Mouse (Mus musculus) midbrain, embryonic 10.5 days (tissue): Measurements from ENCODE around the gene Dnah11. TPM values are rescaled to one million over a fixed set of nuclear protein-coding genes. Genes with fewer than 3 reads are reported as not detected.

Experiments
- DNase-seq: peaks from one replicate; pipeline ENCODE4 v3.0.0-alpha.2; 2017; ENCODE audit warnings: low spot score
- H3K27ac ChIP-seq: fragments of 300-500 bp; sonication (generic); replicated peaks from 2 replicates; pipeline ENCODE4 v1.5.1; 2016; ENCODE audit warnings: mild to moderate bottlenecking
- H3K27me3 ChIP-seq: fragments of 300-500 bp; sonication (generic); 2 replicates; pipeline ENCODE4 v1.6.1; 2016; ENCODE audit warnings: low read depth, mild to moderate bottlenecking; ENCODE audit not compliant: poor library complexity, severe bottlenecking
- H3K36me3 ChIP-seq: fragments of 300-500 bp; sonication (generic); 2 replicates; pipeline ENCODE4 v1.6.1; 2016; ENCODE audit warnings: mild to moderate bottlenecking, moderate library complexity
- H3K4me1 ChIP-seq: fragments of 300-500 bp; sonication (generic); 2 replicates; pipeline ENCODE4 v1.6.1; 2016
- H3K4me3 ChIP-seq: fragments of 300-500 bp; sonication (generic); 2 replicates; pipeline ENCODE4 v1.5.1; 2016; ENCODE audit warnings: mild to moderate bottlenecking, moderate library complexity
- H3K9me3 ChIP-seq: fragments of 300-500 bp; sonication (generic); replicated peaks from 2 replicates; pipeline ENCODE4 v1.6.1; 2016; ENCODE audit warnings: mild to moderate bottlenecking
- WGBS: fragments of 180-500 bp; shearing (Covaris S2); methylation state at CpG from one replicate; pipeline ENCODE4 v1.1.7; 2016; 5-methylcytosine and 5-hydroxymethylcytosine counted together
- polyA plus RNA-seq: library from polyadenylated mRNA; unstranded; fragments of >200 nt; fragmentation: Nextera tagmentation; extraction: Ambion mirVana; gene quantifications from 2 replicates; pipeline ENCODE4 v1.2.1, GENCODE M21; 2016

Dnah11 gene
- 0.26 and 0.37 TPM in 2 replicates for polyA plus RNA-seq

- peak; percentile 85 for DNase-seq
- H3K4me1 ChIP-seq: peaks cover 12% of the 10 kb centered on the region
- H3K27ac ChIP-seq: no peak within 1 kb of the TSS
- peak within 1 kb of the TSS; percentile 65 for H3K4me3 ChIP-seq
- H3K27me3 ChIP-seq: peaks cover 68% of the 10 kb centered on the region
- H3K36me3 ChIP-seq: no peaks in the 10 kb centered on the region
- no peaks in the 10 kb centered on the region for H3K9me3 ChIP-seq
- under 1% methylated on average over 47 of the region's 47 CpGs for WGBS
Measured at GRCm38 (mm10) chr12:118198386-118199093, at the start of gene Dnah11. Dnah11 (minus strand) TSS chr12:118199043.

GRCm38 (mm10) chr12:118221182-118221581, 22.3 kb upstream of the Dnah11 start:
- no peaks in the 10 kb centered on the region for H3K9me3 ChIP-seq
- H3K4me1 ChIP-seq: no peaks in the 10 kb centered on the region
- H3K27me3 ChIP-seq: no peaks in the 10 kb centered on the region
- DNase-seq: no peak
- H3K36me3 ChIP-seq: no peaks in the 10 kb centered on the region
- H3K4me3 ChIP-seq: no peak overlapping the region
- no peak overlapping the region for H3K27ac ChIP-seq
- WGBS: 79% methylated on average over 3 of the region's 3 CpGs

GRCm38 (mm10) chr12:118220062-118220461, 21.2 kb upstream of the Dnah11 start:
- Histone ChIP-seq H3K9me3 (no peaks in the 10 kb centered on the region), H3K4me1 (no peaks in the 10 kb centered on the region), H3K4me3 (no peak overlapping the region), H3K36me3 (no peaks in the 10 kb centered on the region), H3K27ac (no peak overlapping the region), H3K27me3 (no peaks in the 10 kb centered on the region)
- no peak for DNase-seq

DNA sequence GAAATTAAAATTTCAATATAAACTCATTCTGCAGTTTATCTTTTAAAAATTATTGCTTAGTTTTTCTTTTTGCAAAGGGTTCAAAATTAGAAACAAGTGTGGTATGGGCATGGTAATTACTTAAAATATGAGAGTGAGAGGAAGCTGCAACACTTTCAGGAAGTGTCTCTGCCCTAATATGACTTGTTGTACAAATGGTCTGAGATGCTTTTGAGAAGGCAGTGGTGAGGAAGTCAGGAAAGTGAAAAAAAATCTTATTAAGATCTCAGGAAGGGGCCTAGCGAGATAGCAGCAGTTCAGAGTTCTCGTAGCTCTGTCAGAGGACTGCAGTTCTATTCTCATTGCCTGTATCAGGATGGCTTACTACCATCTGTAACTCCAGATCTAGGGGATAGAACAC, 13.3 kb upstream of the Dnah11 start:
- WGBS: 92% methylated on average over 2 of the region's 2 CpGs
- Histone ChIP-seq H3K27ac (no peak overlapping the region), H3K4me1 (no peaks in the 10 kb centered on the region), H3K27me3 (no peaks in the 10 kb centered on the region), H3K4me3 (no peak overlapping the region), H3K9me3 (no peaks in the 10 kb centered on the region), H3K36me3 (no peaks in the 10 kb centered on the region)
- DNase-seq: no peak

GRCm38 (mm10) chr12:118196583-118196982, 2.3 kb downstream of the Dnah11 start:
- Histone ChIP-seq H3K4me3 (no peak overlapping the region), H3K27ac (no peak overlapping the region), H3K36me3 (no peaks in the 10 kb centered on the region), H3K4me1 (peaks cover 12% of the 10 kb centered on the region), H3K9me3 (no peaks in the 10 kb centered on the region), H3K27me3 (peaks cover 74% of the 10 kb centered on the region)
- no peak for DNase-seq
- 75% methylated on average over 2 of the region's 2 CpGs for WGBS

- 73% methylated on average over 3 of the region's 3 CpGs for WGBS
- Histone ChIP-seq H3K36me3 (no peaks in the 10 kb centered on the region), H3K4me1 (peaks cover 28% of the 10 kb centered on the region), H3K4me3 (no peak overlapping the region), H3K27ac (no peak overlapping the region), H3K27me3 (peaks cover 63% of the 10 kb centered on the region), H3K9me3 (no peaks in the 10 kb centered on the region)
- DNase-seq: no peak
Measured at GRCm38 (mm10) chr12:118189535-118189934, 9.3 kb downstream of the Dnah11 start.

GRCm38 (mm10) chr12:118187663-118188062, 11.2 kb downstream of the Dnah11 start:
- DNase-seq: no peak
- Histone ChIP-seq H3K9me3 (no peaks in the 10 kb centered on the region), H3K36me3 (no peaks in the 10 kb centered on the region), H3K27me3 (peaks cover 52% of the 10 kb centered on the region), H3K27ac (no peak overlapping the region), H3K4me1 (peaks cover 28% of the 10 kb centered on the region), H3K4me3 (no peak overlapping the region)
- WGBS: 35% methylated on average over 2 of the region's 2 CpGs

GRCm38 (mm10) chr12:118186881-118187489, 11.9 kb downstream of the Dnah11 start:
- Histone ChIP-seq H3K9me3 (no peaks in the 10 kb centered on the region), H3K27me3 (peaks cover 52% of the 10 kb centered on the region), H3K4me3 (no peak overlapping the region), H3K27ac (no peak overlapping the region), H3K36me3 (no peaks in the 10 kb centered on the region), H3K4me1 (peaks cover 28% of the 10 kb centered on the region)
- peak; percentile 56 for DNase-seq
- WGBS: 26% methylated on average over 4 of the region's 4 CpGs

DNA sequence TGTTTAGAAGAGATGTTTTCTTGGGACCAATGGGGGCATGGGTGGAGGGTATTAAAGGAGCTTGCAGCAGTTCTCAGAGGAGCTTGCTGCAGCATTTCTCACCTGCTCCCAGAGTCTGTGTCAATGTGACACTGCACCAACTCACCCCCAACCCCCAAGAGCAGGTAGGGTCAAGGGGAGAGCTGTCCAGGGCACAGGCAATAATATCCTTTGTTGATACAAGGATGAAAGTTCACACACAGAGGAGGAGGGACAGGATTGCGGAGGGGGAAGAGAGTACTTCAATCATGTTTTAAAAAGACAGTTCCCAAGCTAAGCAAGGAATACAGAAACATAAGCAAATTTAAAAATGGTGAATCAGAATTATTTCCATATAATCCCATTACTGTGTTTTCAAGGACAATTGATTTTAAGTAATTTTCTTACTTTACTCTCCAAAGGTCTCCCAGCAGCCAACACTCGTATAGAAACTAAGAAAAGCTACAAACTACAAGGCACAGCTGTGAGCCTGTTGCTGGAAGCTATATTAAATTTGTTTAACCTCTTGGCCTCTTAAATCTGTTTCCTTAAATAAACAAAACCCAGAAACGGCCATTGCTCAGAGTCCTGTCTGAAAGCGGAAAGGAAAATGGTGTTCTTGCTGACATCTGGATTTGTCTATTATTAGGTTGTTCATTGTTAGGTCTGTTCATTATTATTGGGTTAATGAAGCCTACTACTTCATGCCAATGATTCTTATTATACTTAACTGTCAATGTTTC, 12.5 kb downstream of the Dnah11 start:
- 40% methylated on average over 4 of the region's 4 CpGs for WGBS
- Histone ChIP-seq H3K4me3 (no peak overlapping the region), H3K9me3 (no peaks in the 10 kb centered on the region), H3K27me3 (peaks cover 53% of the 10 kb centered on the region), H3K36me3 (no peaks in the 10 kb centered on the region), H3K27ac (no peak overlapping the region), H3K4me1 (peaks cover 28% of the 10 kb centered on the region)
- no peak for DNase-seq

- no peaks in the 10 kb centered on the region for H3K9me3 ChIP-seq
- no peaks in the 10 kb centered on the region for H3K36me3 ChIP-seq
- no peak for DNase-seq
- no peak overlapping the region for H3K27ac ChIP-seq
- no peak overlapping the region for H3K4me3 ChIP-seq
- peaks cover 43% of the 10 kb centered on the region for H3K27me3 ChIP-seq
- 78% methylated on average over 1 of the region's 1 CpGs for WGBS
- H3K4me1 ChIP-seq: peaks cover 28% of the 10 kb centered on the region
Measured at GRCm38 (mm10) chr12:118184731-118185130, 14.1 kb downstream of the Dnah11 start.

DNA sequence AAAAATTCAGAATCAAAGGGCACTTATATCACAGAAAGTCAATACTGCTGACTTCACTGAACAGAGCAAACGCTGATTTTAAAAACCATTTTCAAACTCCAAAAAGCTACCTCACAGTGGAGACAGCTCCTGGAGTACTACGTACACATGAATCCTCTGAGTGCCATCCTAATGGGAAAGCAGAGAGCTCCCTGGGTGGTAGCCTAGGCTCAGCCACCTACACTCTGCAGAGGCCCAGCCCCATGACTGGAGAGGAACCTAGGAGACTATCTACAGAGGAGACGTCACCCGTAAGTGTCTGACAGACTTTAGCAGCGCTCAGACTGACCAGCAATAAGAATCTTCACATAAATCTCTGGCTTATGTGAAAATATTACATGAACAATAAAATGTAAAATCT, 21.1 kb downstream of the Dnah11 start:
- WGBS: 94% methylated on average over 5 of the region's 5 CpGs
- H3K27ac ChIP-seq: no peak overlapping the region
- H3K27me3 ChIP-seq: 0 out of 2 replicates have a peak, but pooled peaks cover 5% of the 10 kb centered on the region
- no peak for DNase-seq
- no peaks in the 10 kb centered on the region for H3K4me1 ChIP-seq
- H3K36me3 ChIP-seq: no peaks in the 10 kb centered on the region
- H3K9me3 ChIP-seq: no peaks in the 10 kb centered on the region
- no peak overlapping the region for H3K4me3 ChIP-seq

GRCm38 (mm10) chr12:118164785-118165184, 34.1 kb downstream of the Dnah11 start:
- no peaks in the 10 kb centered on the region for H3K27me3 ChIP-seq
- H3K4me3 ChIP-seq: no peak overlapping the region
- no peaks in the 10 kb centered on the region for H3K36me3 ChIP-seq
- no peak overlapping the region for H3K27ac ChIP-seq
- peaks cover 9% of the 10 kb centered on the region; the same call in 1 of the 2 replicates for H3K9me3 ChIP-seq
- H3K4me1 ChIP-seq: no peaks in the 10 kb centered on the region
- 38% methylated on average over 4 of the region's 4 CpGs for WGBS
- DNase-seq: no peak

- Histone ChIP-seq H3K4me1 (no peaks in the 10 kb centered on the region), H3K9me3 (no peaks in the 10 kb centered on the region)
- no peak for DNase-seq
Measured at GRCm38 (mm10) chr12:118156986-118157385, 41.9 kb downstream of the Dnah11 start.

More at GRCm38 (mm10) chr12:118156986-118157385, 41.9 kb downstream of the Dnah11 start:
- Histone ChIP-seq H3K36me3 (no peaks in the 10 kb centered on the region), H3K27me3 (no peaks in the 10 kb centered on the region), H3K4me3 (no peak overlapping the region), H3K27ac (no peak overlapping the region)
- 94% methylated on average over 5 of the region's 5 CpGs for WGBS
